Mouse (Mus musculus) CH12.LX (cell line): Measurements from ENCODE around the gene 4933428G20Rik.

ENCODE experiments used
- CTCF ChIP-seq, 2 experiments: IDR thresholded peaks in 1 of 2; conservative IDR thresholded peaks in 1 of 2; 2 replicates each; pipeline ENCODE4 v1.5.1; 2011 to 2012; ENCODE audit warnings: low read depth in 2 of 2, low read length in 2 of 2, improper control_type of control experiment in 1 of 2, inconsistent platforms in 1 of 2, mild to moderate bottlenecking in 1 of 2, moderate library complexity in 1 of 2
- EP300 ChIP-seq: IDR thresholded peaks from 2 replicates; pipeline ENCODE4 v1.6.1; 2011; ENCODE audit warnings: low read length, improper control_type of control experiment
- KAT2A ChIP-seq: IDR thresholded peaks from 2 replicates; pipeline ENCODE4 v1.6.1; 2012; ENCODE audit warnings: low read length, improper control_type of control experiment, inconsistent platforms; ENCODE audit not compliant: insufficient replicate concordance
- NELFE ChIP-seq: IDR thresholded peaks from 2 replicates; pipeline ENCODE4 v1.6.1; 2011; ENCODE audit warnings: low read depth, low read length, improper control_type of control experiment
- POLR2A ChIP-seq: IDR thresholded peaks from 2 replicates; pipeline ENCODE4 v1.6.1; 2011; ENCODE audit warnings: low read depth, mild to moderate bottlenecking, improper control_type of control experiment, low read length
- TBP ChIP-seq: conservative IDR thresholded peaks from 2 replicates; pipeline ENCODE4 v1.6.1; 2011; ENCODE audit warnings: low read depth, low read length, improper control_type of control experiment
- USF1 ChIP-seq: IDR thresholded peaks from 2 replicates; pipeline ENCODE4 v1.6.1; 2014; ENCODE audit warnings: low read depth, mild to moderate bottlenecking, inconsistent platforms, low read length, improper control_type of control experiment
- ZKSCAN1 ChIP-seq: IDR thresholded peaks from 2 replicates; pipeline ENCODE4 v1.6.1; 2012; ENCODE audit warnings: low read depth, inconsistent platforms, low read length, improper control_type of control experiment, borderline replicate concordance
- ZMIZ1 ChIP-seq: IDR thresholded peaks from 2 replicates; pipeline ENCODE4 v1.6.1; 2012; ENCODE audit warnings: low read depth, mild to moderate bottlenecking, inconsistent platforms, low read length, improper control_type of control experiment

DNA sequence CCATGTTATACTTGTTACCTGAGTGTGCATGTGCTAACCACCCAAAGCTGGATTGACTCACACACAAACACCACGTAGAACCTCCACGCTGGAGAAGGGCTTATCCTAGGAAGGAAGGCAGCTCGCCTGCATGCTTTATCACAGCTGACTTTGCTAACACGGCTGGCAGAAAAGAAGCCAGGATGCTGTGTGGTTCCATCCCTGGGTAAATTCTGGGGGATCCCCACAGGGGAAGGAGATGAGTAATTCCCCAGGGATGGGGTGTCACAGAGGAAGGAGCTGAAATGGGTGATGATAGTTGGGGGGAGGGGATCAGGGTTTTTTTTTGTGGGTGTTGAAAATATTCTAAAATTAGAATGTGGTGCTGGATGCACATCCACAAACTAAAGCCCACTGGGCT is 5.6 kb upstream of the 4933428G20Rik start:
- TF ChIP-seq CTCF (conservative IDR thresholded peaks at IDR 0.05 in 1 of 2, IDR thresholded peaks at IDR 0.05 in 1 of 2; ENCODE audit: low read depth in 2 of 2, low read length in 2 of 2) (no peak), ZKSCAN1 (no peak), USF1 (no peak), NELFE (no peak), TBP (no peak), KAT2A (no peak), EP300 (no peak), POLR2A (no peak), ZMIZ1 (no peak)
